Mouse (Mus musculus): ENCODE measurements around the gene Serpina3b.

Gene Serpina3b

GRCm38 (mm10) chr12:104178577-104178976 is 50.8 kb downstream of the Serpina3b start:
- DNase-seq, result no peak

DNA sequence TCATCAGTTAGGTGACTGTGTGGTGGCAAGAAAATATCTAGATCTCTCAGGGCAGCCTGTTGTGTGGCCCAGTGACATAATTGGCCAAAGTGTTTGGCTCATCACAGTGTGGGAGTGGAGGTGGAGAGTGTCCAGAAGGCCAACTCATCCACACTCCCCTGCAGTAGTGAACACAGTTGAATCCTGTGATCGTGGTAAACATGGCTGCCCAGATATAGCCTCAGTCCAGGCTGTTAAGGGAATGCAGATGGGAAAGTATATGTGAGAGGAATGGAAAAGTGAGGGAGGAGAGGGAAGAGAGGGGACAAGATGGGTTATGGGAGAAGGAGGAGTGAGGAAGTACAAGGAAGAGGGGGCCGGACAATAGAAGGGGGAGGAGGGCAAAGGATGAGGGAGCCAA is 51.2 kb downstream of the Serpina3b start:
- no peak for DNase-seq

GRCm38 (mm10) chr12:104185046-104185445 is 57.2 kb downstream of the Serpina3b start:
- no peak for DNase-seq

DNA sequence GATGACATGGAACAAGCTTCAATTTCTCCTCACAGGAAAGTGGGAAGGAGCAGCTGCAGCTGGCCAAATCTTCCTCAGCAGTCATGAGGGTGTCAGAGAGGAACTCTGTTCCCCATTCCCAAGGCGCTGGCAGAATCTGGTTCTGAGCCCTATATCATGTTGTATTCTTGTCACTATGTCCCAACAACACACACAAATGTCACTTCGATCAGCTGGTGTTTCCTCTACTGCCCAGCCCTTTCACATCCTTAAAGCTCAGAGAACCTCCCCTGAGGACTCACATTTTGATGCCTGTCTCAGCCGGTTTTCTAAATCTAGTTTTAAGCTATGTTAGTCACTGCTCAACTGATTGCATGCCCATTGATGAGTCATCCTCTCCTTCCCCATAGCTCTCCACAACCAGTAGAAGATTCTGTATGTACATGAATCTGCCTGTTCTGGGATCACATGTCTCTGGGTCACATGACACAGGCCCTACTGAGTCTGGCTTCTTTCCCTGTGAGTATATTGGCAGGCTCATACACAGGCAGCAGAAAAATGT is 58.3 kb downstream of the Serpina3b start:
- no peak for DNase-seq

Data from liver (tissue).